Mouse (Mus musculus) embryonic fibroblast, embryonic 13.5 days (primary cell): Measurements from ENCODE around the gene Slc25a21. TPM values are rescaled to one million over a fixed set of nuclear protein-coding genes. Genes with fewer than 3 reads are reported as not detected.

Source experiments
- H3K27ac ChIP-seq: 2 replicates; pipeline ENCODE4 v1.5.1; 2012; ENCODE audit warnings: low read length, control low read depth, inconsistent platforms; ENCODE audit not compliant: insufficient read depth
- H3K4me1 ChIP-seq: 2 replicates; pipeline ENCODE4 v1.6.1; 2011; ENCODE audit warnings: low read length; ENCODE audit not compliant: control insufficient read depth, insufficient read depth
- H3K4me3 ChIP-seq: 2 replicates; pipeline ENCODE4 v1.5.1; 2011; ENCODE audit warnings: mild to moderate bottlenecking, control low read depth, low read length; ENCODE audit not compliant: insufficient read depth
- CTCF ChIP-seq: IDR thresholded peaks from 2 replicates; pipeline ENCODE4 v1.5.1; 2011; ENCODE audit warnings: mild to moderate bottlenecking, control low read depth, low read length, moderate library complexity, borderline replicate concordance; ENCODE audit not compliant: insufficient read depth
- POLR2A ChIP-seq: IDR thresholded peaks from 2 replicates; pipeline ENCODE4 v1.6.1; 2011; ENCODE audit warnings: low read depth, mild to moderate bottlenecking, control low read depth, low read length, moderate library complexity
- polyA plus RNA-seq: library from polyadenylated mRNA; stranded (reverse); fragments of >200 nt; gene quantifications from 2 replicates; pipeline ENCODE4 v1.2.4, GENCODE M21; 2011; ENCODE audit warnings: low read depth; ENCODE audit not compliant: missing spikeins, insufficient read length

The Slc25a21 gene
- polyA plus RNA-seq, 1 experiment, result 0.19 TPM

DNA sequence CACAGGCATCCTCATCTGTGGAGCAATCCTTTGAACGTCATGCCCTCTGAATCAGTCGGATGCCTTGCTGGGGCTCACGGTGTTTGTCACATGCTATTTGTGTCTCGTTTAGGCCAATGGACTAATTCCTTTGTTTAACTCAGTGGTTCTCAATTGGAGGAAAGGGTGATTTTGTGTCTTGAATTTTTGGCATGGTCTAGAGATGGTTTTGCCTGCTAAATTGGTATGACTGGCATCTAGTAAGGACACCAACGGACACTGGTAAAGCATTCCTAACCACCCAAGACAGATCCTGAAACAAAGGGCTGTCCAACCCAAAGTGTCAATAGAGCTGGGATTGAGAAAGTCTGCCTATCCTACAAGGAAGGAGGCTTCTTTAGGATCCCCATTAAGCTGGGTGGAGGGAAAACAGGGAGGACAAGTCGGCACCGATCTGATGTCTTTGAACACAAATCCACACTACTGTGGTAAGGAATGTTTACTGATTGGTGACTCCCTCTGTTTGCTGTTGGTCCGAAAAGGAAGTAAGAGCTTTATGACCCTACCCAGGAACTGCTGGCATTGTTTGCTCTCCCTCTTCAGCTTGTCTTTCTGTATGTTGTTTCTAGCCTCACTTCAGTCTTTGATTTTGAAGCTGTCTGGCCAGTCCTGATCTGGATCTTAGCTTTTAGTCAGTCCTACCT, 294.4 kb downstream of the Slc25a21 start:
- Histone ChIP-seq H3K27ac (no peak overlapping the region), H3K4me1 (no peaks in the 10 kb centered on the region), H3K4me3 (no peak overlapping the region)
- TF ChIP-seq POLR2A, result no peak
- no peak for TF ChIP-seq CTCF

DNA sequence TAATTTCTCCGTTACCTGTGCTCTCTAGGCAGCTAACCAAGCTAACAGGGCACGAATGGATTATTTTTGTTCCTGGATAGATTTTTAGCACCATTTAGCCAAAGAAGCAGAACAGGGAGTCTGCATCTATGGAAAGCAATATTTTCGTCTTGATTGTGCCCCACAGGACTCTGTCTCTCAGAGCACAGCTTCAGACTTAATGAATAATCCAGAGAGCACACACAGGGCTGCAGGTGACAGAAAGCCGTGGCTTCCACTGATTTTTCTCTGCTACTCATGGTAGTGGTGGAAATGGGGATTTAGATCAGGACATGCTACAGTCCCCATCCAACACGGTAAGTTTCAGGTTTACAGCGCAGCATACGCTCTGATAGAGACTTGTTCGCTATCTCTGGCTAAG, 299.3 kb downstream of the Slc25a21 start:
- Histone ChIP-seq H3K4me3 (no peak overlapping the region), H3K27ac (no peak overlapping the region), H3K4me1 (no peaks in the 10 kb centered on the region)
- TF ChIP-seq CTCF (no peak), POLR2A (no peak)

DNA sequence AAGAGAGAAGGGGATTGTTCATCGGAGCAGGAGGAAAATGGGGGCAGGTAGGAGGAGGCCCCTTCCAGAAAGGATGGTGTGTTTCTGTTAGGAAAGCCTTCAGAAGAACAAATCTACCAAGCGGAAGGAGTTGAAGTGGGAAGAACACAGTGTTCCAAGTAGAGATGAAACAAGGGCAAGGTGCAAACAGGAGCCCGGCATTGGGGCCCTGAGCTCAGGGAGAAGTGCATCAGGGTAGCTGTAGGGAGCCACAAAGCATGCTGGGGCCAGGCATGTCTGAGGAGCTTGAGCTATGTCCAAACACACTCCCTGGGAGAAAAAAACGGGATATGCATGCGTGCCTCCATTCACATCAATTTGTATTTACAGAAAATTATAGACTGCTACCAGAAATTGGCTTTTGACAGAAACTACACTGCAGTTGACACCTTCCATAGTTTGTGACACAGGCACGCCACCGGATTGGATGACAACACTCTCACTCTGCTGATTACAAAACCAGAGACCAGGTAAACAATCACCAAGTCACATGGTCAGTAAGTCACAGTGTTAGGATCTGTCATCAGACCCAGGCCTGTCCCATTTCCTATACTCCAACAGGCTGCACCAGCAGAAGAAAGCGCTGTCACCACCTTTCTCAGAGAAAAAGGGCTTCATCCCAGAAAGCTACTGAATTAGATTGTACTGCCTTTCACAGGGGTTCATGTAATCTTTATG, 299.9 kb downstream of the Slc25a21 start:
- Histone ChIP-seq H3K4me3 (no peak overlapping the region), H3K27ac (no peak overlapping the region), H3K4me1 (no peaks in the 10 kb centered on the region)
- TF ChIP-seq POLR2A, result no peak
- TF ChIP-seq CTCF, result no peak

DNA sequence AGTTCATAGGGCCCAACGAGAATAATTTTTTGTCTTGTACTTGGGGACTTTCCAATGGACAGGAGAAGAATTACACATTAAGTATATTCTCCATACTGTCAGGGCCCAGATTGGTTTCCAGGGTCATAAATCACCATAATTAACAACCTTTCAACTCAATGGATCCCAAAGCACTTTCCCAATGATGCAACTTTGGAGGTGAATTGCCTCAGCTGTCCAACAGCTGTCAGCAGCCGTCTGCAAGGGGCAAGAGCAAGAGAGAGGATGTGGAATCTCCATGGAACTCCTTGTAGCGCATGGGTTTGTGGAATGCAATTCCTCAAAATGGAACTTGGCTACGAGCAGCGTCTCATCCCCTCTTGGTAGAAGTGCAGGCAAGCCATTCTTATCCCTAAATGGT, 302.3 kb downstream of the Slc25a21 start:
- Histone ChIP-seq H3K4me1 (no peaks in the 10 kb centered on the region), H3K4me3 (no peak overlapping the region), H3K27ac (0 out of 2 replicates have a peak overlapping the region, but pooled peaks have one; percentile 9)
- no peak for TF ChIP-seq CTCF

DNA sequence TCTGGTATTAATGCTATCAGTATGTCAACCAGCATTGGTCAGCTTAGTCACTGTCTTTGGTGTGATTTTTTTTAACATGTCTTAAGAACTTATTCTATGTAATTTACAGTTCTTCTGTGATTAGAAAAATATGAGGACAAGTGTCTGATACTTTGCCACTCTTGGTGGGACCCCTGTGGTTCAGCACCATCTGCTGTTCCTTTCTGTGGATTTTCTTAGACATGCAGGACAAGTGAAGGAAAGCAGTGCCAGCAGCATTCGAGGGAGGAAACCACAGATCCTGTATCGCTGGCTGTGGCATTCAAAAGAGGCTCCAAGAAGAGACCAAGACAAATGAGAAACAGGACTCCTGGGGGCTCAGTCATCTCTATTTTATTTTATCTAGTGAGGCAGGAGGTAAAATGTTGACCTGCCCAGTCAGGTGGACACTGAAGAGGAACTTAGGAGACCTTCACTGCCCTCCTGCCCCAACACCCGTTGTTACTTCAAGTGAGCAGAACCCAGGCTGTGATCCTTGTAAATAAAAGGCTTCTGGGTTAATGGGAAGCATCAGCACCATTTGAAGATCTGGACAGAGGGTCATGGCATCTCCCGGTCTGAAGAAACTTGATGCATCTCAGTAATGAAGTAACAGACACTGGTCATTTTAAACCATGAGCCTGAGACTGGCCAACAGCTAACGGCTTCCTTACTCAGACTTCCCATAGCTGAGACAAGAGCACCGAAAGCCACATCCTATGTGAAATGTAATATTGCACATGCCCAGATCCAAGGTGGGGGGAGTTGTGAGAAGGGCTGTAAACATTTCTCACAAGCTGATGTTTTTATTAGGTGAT, 306.2 kb downstream of the Slc25a21 start:
- H3K4me3 ChIP-seq, result no peak overlapping the region

DNA sequence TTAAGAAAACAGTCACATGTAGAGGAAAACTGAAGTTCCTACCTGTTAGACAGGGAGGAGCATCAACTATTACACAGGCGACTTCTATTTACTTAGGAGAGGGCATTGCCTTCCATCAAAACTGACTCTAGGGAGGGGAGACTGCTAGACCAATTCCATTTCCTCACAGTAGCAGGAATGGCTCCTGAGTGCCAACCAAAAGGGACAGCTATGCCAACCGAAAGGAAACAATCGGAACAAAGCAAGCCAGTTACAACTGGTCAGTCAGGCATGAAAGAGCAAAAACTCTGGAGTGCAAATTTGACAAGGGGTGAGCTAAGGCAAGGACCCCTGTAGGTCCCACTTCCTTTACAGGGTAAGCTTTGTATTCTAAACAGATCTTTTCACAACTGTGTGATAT, 319.5 kb downstream of the Slc25a21 start:
- no peak for TF ChIP-seq POLR2A
- no peak for TF ChIP-seq CTCF
- no peaks in the 10 kb centered on the region for H3K4me1 ChIP-seq
- H3K4me3 ChIP-seq, result no peak overlapping the region
- H3K27ac ChIP-seq, result no peak overlapping the region

More for the DNA sequence above, 306.2 kb downstream of the Slc25a21 start:
- no peak overlapping the region for H3K27ac ChIP-seq
- no peaks in the 10 kb centered on the region for H3K4me1 ChIP-seq
- no peak for TF ChIP-seq POLR2A
- TF ChIP-seq CTCF, result no peak

DNA sequence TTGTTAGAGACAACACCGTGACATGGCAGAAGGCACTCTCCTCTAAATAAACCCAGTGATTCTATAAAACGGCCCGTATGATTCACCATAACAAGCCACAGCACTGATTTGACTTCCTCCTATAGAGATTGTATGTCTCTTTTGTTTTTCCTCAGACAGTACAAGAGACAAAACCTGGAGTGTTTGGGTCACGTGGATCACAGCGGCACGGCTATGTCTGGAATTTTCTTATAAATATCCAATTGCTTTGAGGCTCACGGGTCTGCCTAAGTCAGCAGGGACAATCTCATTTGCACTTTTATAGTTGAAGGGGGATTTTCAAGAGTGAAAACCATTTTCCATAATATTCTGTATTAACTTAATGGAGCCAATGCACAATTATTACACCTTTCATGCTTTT, 320.7 kb downstream of the Slc25a21 start:
- H3K4me1 ChIP-seq, result no peaks in the 10 kb centered on the region
- no peak overlapping the region for H3K27ac ChIP-seq
- no peak overlapping the region for H3K4me3 ChIP-seq
- TF ChIP-seq CTCF (no peak), POLR2A (no peak)

DNA sequence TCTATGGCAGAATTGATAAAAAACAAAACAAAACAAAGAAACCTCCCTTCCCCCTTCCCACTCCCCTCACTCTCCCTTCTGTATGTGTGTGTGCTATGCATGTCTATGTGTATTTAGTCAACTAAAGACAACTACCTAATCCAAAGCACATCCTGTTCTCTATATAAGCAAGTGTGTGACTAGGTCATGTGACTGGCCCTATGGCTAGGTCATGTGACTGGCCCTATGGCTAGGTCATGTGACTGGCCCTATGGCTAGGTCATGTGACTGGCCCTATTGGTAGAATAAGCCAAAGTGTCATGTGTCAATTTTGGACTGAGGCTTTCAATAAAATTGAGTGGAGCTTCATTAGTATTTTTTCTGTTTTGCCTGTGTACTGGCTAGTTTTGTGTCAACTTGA, 324.1 kb downstream of the Slc25a21 start:
- no peaks in the 10 kb centered on the region for H3K4me1 ChIP-seq
- H3K4me3 ChIP-seq, result no peak overlapping the region
- H3K27ac ChIP-seq, result no peak overlapping the region
- TF ChIP-seq POLR2A (no peak), CTCF (no peak)

DNA sequence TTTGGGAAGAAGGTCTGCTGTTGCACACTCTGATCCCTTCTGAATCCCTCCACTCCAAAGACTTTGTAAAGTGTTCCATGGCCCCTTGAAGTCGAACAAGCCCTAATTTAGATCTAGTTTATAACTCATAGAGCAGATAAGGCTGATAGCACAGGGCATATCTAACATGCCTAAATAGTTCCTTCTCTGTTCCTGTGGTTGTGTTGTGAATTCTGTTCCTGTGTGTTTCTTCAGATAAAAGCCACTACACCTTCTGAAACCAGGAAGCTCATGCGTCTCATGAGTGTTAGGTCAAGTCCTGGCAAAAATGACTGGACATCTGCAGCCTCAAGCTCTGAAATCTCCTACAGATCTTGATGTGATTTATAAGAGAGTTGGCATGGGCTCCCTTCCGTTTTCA, 326.7 kb downstream of the Slc25a21 start:
- no peak for TF ChIP-seq POLR2A
- no peak overlapping the region for H3K27ac ChIP-seq
- no peak overlapping the region for H3K4me3 ChIP-seq
- no peaks in the 10 kb centered on the region for H3K4me1 ChIP-seq

DNA sequence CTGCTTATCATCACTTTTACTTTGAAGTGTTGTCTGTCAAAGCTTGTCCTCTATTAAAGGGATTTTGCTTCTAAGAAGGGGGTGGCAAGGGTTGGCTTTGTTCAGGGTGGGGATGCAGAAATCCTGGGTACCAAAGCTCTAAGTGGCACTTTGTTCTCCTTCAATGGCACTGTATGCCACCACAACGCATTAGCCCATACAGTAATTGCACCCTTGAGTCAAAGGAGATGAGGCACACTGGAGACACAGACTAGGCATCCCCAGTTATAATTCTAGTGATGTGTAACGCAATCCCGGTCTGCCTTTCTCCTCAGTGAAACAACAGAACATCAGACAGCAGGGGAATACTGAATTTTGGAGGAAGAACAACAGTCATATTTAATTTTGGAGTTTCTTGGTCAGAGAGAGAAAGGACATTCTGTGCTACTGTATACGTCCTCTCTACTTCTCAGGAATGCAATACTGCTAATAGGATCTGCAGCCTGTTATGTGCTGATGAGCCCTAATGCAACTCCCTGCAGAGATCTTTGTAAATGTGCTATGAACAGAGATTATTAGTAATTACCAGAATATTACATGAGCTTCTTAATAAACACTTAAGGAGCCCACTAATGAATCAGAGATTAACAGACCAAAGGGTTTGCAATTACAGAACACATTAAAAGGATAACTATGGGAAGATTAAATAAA, 333.3 kb downstream of the Slc25a21 start:
- H3K4me1 ChIP-seq, result no peaks in the 10 kb centered on the region
- no peak overlapping the region for H3K4me3 ChIP-seq
- H3K27ac ChIP-seq, result no peak overlapping the region
- TF ChIP-seq CTCF (no peak), POLR2A (no peak)
